Mouse (Mus musculus) heart, postnatal 36 days (tissue): Measurements from ENCODE around the gene Tmem150c. TPM values are rescaled to one million over a fixed set of nuclear protein-coding genes. Genes with fewer than 3 reads are reported as not detected.

Source experiments
- DNase-seq, 2 experiments: peaks; one replicate each; pipeline ENCODE4 v3.0.0; 2021 to 2022
- intact Hi-C: fragments of 180-260 bp; cut with DNase I; formaldehyde crosslinking; loops from one replicate; pipeline ENCODE4 v1.15.1; 2025
- total RNA-seq, 2 experiments: library from RNA; stranded (reverse); gene quantifications; 2 replicates each; pipeline ENCODE4 v1.2.3; 2021

The Tmem150c gene
- total RNA-seq, 2 experiments from 2014 or later = 3.3 to 9.5 TPM

DNA sequence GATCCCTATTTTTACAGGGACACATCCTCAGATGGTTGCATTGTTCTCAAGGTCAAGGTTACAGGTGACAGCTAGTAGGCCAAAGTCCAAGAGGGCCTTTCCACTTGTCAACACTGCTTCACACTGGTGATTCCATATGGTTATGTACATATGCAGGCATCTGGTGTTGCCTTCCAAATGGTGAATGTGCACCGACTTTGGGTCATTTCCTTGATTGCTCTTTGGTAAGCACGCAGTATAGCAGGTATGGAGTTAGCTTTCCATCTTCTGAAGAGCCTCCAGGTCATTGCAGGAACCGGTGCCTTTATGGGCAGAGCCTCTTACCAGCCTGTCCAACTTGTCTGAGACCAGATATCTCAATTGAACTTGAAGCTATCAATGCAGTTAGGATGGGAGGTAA is 127.0 kb downstream of the Tmem150c start:
- intact Hi-C loops = loop anchor here (10.0 kb wide), 1 partner anchor 788 kb away; no protein-coding TSS in a partner anchor
- no peak for DNase-seq

DNA sequence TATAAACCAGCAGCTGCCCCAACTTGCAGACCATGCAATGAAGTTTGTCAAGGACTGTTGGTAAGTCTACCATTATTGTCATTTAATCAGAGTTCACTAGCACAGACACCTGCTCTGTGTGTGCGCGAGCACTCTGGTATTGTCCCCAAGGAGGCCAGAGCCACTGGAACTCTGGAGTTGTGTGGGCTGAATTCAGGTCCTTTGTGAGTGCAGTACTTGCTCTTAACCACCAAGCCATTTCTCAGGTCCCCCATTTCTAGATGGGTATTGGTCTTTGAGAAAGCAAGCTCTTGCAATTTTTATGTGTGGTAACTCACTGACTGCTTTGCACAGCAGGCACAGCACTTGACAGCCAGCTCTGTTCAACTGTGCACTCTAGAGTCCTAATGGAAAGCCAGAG is 127.5 kb downstream of the Tmem150c start:
- intact Hi-C loops = loop anchor here (10.0 kb wide), 1 partner anchor 787 kb away; no protein-coding TSS in a partner anchor
- DNase-seq = no peak

DNA sequence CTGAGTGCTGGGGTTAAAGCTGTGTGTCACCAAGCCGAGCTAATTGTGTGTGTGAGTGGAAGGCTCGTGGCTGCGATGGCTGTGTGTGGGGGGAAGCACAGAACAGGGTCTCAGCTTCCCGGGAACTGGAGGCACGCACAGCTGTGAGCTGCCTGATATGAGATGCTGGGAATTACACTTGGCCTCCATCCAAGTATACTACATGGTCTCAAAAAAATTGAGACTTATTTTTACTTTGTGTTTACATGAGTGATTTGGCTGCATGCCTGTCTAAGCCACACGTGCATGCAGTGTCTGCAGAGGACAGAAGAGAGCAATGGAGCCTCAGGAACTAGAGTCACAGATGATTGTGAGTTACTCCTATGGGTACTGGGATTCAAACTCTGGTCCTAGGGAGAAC is 129.5 kb downstream of the Tmem150c start:
- intact Hi-C loops = loop anchor here (10.0 kb wide), 1 partner anchor 785 kb away; no protein-coding TSS in a partner anchor
- no peak for DNase-seq

Other genes starting within 250 kb of the Tmem150c start
- 10 to 100 TPM; 69.5 to 86.9 TPM for gene Hnrnpd, start 180.9 kb downstream of the Tmem150c start, total RNA-seq
- gene 4930524J08Rik, start 180.7 kb downstream of the Tmem150c start, total RNA-seq = under 1 TPM in 1 of 2 experiments, not detected in 1; 0.79 TPM
- gene Hnrnpdl, start 120.1 kb downstream of the Tmem150c start, total RNA-seq = 10 to 100 TPM; 60.2 to 70.6 TPM
- 1 to 10 TPM; 6.5 to 8.6 TPM for gene Enoph1, start 119.8 kb downstream of the Tmem150c start, total RNA-seq